Mouse (Mus musculus) heart, postnatal 0 days (tissue): Measurements from ENCODE around the gene Eci3. TPM values are rescaled to one million over a fixed set of nuclear protein-coding genes. Genes with fewer than 3 reads are reported as not detected.
"Not testable (repeated sequence)": the region's sequence is repeated elsewhere in the genome, so short reads cannot be mapped to it uniquely, and the experiment has no call there.

Experiments used
- ATAC-seq: fragments of 200-750 bp; cut with Nextera tagmentation; 2 replicates; pipeline ENCODE4 v1.8.0; 2017; ENCODE audit warnings: low read depth, moderate number of reproducible peaks, moderate library complexity; ENCODE audit not compliant: insufficient read depth
- DNase-seq: peaks from one replicate; pipeline ENCODE4 v3.0.0-alpha.2; 2016; ENCODE audit warnings: low spot score
- H3K27ac ChIP-seq: fragments of 300-500 bp; sonication (generic); 2 replicates; pipeline ENCODE4 v1.5.1; 2014; ENCODE audit warnings: low read depth, mild to moderate bottlenecking
- H3K27me3 ChIP-seq: fragments of 300-500 bp; sonication (generic); 2 replicates; pipeline ENCODE4 v1.6.1; 2014; ENCODE audit warnings: low read length, mixed read lengths; ENCODE audit not compliant: control insufficient read depth, insufficient read depth
- H3K36me3 ChIP-seq: fragments of 300-500 bp; sonication (generic); replicated peaks from 2 replicates; pipeline ENCODE4 v1.6.1; 2014; ENCODE audit warnings: low read length, mixed read lengths; ENCODE audit not compliant: control insufficient read depth, insufficient read depth
- H3K4me1 ChIP-seq: fragments of 300-500 bp; sonication (generic); 2 replicates; pipeline ENCODE4 v1.6.1; 2014; ENCODE audit warnings: antibody characterized with exemption; ENCODE audit not compliant: control insufficient read depth, insufficient read depth
- H3K4me2 ChIP-seq: fragments of 300-500 bp; sonication (generic); 2 replicates; pipeline ENCODE4 v1.6.1; 2014; ENCODE audit warnings: low read depth, mild to moderate bottlenecking, low read length, moderate library complexity
- H3K4me3 ChIP-seq: fragments of 300-500 bp; sonication (generic); 2 replicates; pipeline ENCODE4 v1.5.1; 2014; ENCODE audit warnings: low read depth, low read length
- H3K9ac ChIP-seq: fragments of 300-500 bp; sonication (generic); replicated peaks from 2 replicates; pipeline ENCODE4 v1.6.1; 2014; ENCODE audit warnings: low read depth, low read length, mixed read lengths
- H3K9me3 ChIP-seq: fragments of 300-500 bp; sonication (generic); replicated peaks from 2 replicates; pipeline ENCODE4 v1.6.1; 2016; ENCODE audit warnings: low read length; ENCODE audit not compliant: control insufficient read depth
- CTCF ChIP-seq: IDR thresholded peaks from 2 replicates; pipeline ENCODE4 v1.5.1; 2016; ENCODE audit warnings: antibody characterized with exemption, control low read depth, low read depth
- EP300 ChIP-seq: IDR thresholded peaks from 2 replicates; pipeline ENCODE4 v1.6.1; 2016; ENCODE audit warnings: antibody characterized with exemption, low read depth
- WGBS: fragments of 180-500 bp; shearing (Covaris S2); extraction: QIAGEN DNeasy Blood & Tissue Kit; methylation state at CpG from one replicate; pipeline ENCODE4 v1.1.7; 2014; 5-methylcytosine and 5-hydroxymethylcytosine counted together
- polyA plus RNA-seq: library from polyadenylated mRNA; unstranded; fragments of >200 nt; fragmentation: Nextera tagmentation; extraction: Ambion mirVana; gene quantifications from 2 replicates; pipeline ENCODE4 v1.2.1, GENCODE M21; 2015
- total RNA-seq: library from RNA; depleted of rRNA; stranded (reverse); fragments of >200 nt; gene quantifications from 2 replicates; pipeline ENCODE4 v1.2.3, GENCODE M21; 2014; ENCODE audit warnings: low replicate concordance

The Eci3 gene
- total and polyA plus RNA-seq, 2 experiments from 2014 or later: 0.18 TPM; not detected in 1

DNA sequence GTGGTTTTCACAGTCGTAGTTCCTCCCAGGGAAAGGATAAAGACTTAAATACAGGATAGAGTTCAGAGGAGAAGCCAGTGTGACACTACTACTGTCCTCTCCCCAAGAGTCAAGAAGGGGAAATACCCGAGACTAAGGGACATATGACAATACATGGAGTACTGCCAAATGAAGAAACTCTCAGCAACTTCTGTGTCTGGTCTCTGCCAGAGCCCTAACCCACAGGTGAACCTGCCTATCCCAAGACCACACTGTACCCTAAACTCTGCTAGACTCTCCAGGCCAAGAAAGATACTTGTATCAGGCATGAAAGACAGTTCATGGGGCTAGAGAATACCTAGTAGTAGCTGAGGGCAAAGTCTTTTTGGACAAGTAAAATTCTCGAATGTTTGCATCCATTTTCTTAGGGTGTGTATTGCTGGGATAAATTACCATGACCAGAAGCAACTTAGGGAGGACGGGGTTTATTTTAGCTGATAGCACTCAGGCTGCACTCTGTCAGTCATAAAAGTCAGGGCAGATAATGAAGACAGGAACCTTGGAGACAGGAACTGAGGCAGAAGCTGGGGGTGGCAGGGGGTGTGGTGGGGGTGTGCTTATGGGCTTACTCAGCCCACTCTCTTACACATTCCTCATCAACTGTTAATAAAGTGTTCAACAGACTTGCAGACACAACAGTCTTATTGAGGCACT, 28.1 kb upstream of the Eci3 start:
- WGBS: 54% methylated on average over 4 of the region's 4 CpGs
- Histone ChIP-seq H3K4me1 (peaks cover 18% of the 10 kb centered on the region), H3K36me3 (peaks cover 33% of the 10 kb centered on the region), H3K27ac (no peak overlapping the region), H3K9ac (no peak overlapping the region), H3K4me2 (no peak overlapping the region), H3K27me3 (no peaks in the 10 kb centered on the region), H3K9me3 (no peaks in the 10 kb centered on the region), H3K4me3 (no peak overlapping the region)
- DNase-seq (no peak), ATAC-seq (no peak)
- TF ChIP-seq CTCF (no peak), EP300 (no peak)

DNA sequence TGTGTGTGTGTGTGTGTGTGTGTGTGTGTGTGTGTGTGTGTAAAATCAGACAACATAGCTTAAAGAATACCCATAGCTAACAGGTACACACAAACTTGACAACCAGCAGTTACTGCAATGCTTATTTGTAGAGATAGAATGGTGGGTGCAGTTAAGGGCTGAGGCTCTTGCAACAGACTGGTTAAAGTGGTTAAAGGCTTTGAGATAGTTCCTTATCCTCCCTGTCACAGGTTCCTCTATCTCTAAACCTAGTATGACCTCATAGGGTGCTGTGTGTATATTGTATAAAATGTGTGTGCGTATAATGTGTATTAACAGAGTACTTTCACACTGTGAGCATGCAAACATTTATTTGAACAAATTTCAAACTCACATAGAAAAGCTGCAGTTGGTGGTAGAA, 19.9 kb upstream of the Eci3 start:
- H3K9me3 ChIP-seq, H3K27ac ChIP-seq, H3K4me2 ChIP-seq, H3K4me1 ChIP-seq, H3K4me3 ChIP-seq, H3K27me3 ChIP-seq, H3K9ac ChIP-seq, ATAC-seq, DNase-seq: not testable (repeated sequence)
- 96% methylated on average over 1 of the region's 1 CpGs for WGBS
- H3K36me3 ChIP-seq: peaks cover 86% of the 10 kb centered on the region

DNA sequence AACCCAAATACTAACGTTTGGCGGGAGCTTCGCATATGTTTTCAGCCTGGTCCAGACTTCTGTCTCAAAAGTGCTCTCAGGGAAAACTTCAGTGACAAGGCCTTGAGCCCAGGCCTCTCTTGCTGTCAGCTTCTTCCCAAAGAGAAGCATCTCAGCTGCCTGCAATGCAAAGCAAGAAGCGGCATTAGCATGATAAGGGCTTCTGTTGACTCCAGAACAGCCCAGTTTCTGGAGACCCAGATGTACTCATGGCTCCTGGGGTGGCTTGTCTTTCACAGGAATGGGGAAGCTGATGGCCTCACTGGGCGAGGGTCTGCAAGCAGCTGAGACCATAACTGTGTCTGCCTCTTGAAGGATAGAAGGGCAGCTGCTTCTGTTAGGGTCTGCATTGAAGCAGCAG, 15.0 kb upstream of the Eci3 start:
- H3K4me1 ChIP-seq, H3K27me3 ChIP-seq, H3K9ac ChIP-seq, H3K9me3 ChIP-seq, ATAC-seq, DNase-seq, H3K4me2 ChIP-seq, H3K27ac ChIP-seq, H3K4me3 ChIP-seq: not testable (repeated sequence)
- peaks cover 65% of the 10 kb centered on the region for H3K36me3 ChIP-seq
- WGBS: 73% methylated on average over 5 of the region's 5 CpGs

DNA sequence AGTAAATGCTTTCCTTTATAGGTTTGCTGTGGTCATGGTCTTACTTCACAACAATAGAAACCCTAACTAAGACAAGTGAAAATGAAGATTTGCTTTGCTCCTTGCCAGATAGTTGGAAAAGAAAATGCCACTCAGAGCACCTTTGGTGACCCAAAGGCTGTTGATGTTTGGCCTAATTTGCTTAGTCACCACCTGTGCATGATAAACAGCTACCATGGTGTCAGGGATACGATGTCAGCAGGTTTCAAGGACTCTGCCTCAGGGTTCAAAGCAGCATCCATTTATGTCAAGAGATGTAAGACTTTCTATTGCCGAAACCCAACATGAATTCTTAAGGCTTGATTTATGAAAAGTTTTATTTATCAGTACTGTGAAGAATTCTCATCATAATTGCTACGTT, 13.8 kb upstream of the Eci3 start:
- DNase-seq: no peak
- H3K27me3 ChIP-seq: no peaks in the 10 kb centered on the region
- no peak overlapping the region for H3K4me3 ChIP-seq
- H3K9ac ChIP-seq: no peak overlapping the region
- WGBS: 92% methylated on average over 3 of the region's 3 CpGs
- peaks cover 62% of the 10 kb centered on the region for H3K36me3 ChIP-seq
- H3K4me1 ChIP-seq: no peaks in the 10 kb centered on the region
- H3K27ac ChIP-seq: no peak overlapping the region
- H3K9me3 ChIP-seq: no peaks in the 10 kb centered on the region
- no peak overlapping the region for H3K4me2 ChIP-seq
- ATAC-seq: no peak
- TF ChIP-seq CTCF (no peak), EP300 (no peak)

DNA sequence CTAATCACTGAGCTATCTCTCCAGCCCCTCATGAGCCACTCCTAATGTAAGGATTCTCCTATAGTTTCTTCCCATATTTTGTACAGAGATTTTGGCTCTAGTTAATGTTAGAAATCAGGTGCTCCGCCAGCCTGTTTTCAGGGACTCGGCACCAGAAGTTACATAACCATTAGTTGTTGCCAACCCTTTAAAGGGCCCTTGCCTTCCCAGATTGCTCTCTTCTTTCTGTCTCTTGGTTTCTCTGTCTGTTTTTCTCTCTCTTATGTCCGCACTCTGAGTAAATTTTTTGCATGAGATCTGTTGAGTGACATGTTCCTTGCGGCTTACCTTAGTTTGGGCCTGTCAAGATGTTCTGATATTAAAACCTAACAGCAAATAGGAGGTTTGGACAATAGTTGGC, 12.5 kb upstream of the Eci3 start:
- Histone ChIP-seq H3K27ac (no peak overlapping the region), H3K4me2 (no peak overlapping the region), H3K4me3 (no peak overlapping the region), H3K9me3 (no peaks in the 10 kb centered on the region), H3K4me1 (no peaks in the 10 kb centered on the region), H3K36me3 (peaks cover 50% of the 10 kb centered on the region), H3K27me3 (no peaks in the 10 kb centered on the region), H3K9ac (no peak overlapping the region)
- no peak for ATAC-seq
- no peak for DNase-seq
- TF ChIP-seq CTCF (no peak), EP300 (no peak)
- 83% methylated on average over 4 of the region's 4 CpGs for WGBS

DNA sequence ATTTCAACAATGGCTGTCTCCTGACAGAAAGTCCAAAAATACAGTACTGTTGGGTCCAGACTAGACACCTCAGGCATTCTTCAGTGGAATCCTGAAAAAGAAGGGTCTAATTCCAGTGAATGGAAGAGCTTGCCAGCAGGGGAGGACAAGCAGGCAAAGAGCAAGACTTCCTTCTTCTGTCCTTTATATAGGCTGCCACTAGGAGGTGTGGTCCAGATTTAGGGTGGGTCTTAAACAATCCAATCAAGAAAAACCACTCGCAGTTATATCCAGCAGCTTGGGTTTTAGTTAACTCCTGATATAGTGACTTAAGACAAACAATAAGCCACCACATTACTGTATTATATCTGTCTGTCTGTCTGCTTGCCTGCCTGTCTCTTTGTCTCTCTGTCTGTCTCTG, 10.2 kb upstream of the Eci3 start:
- H3K36me3 ChIP-seq: peaks cover 26% of the 10 kb centered on the region
- H3K9ac ChIP-seq: no peak overlapping the region
- no peaks in the 10 kb centered on the region for H3K9me3 ChIP-seq
- H3K27ac ChIP-seq: no peak overlapping the region
- no peak overlapping the region for H3K4me2 ChIP-seq
- H3K27me3 ChIP-seq: no peaks in the 10 kb centered on the region
- no peaks in the 10 kb centered on the region for H3K4me1 ChIP-seq
- TF ChIP-seq CTCF (peak; percentile 18; the same call in 1 of the 2 replicates), EP300 (no peak)
- ATAC-seq: no peak
- H3K4me3 ChIP-seq: no peak overlapping the region
- WGBS: 22% methylated on average over 1 of the region's 1 CpGs
- no peak for DNase-seq
